ENCODE assay signal across 8 mouse cellular contexts in genomic region chr7:82504101-82504500, GRCm38 (mm10).
DNase-seq lines count a peak whose midpoint lies in the region; ATAC-seq and TF ChIP-seq lines count a peak whose summit lies in the region.

No protein-coding gene starts in this region.

- DNase-seq in urinary bladder, postnatal 14 days (ENCODE audit: low spot score) = peak; percentile 54
- DNase-seq in urinary bladder, postnatal 10 days (ENCODE audit: low spot score) = no peak
- peak; percentile 65 to 75 for DNase-seq in cerebellum, postnatal 25 days
- DNase-seq in frontal cortex, postnatal 36 days (ENCODE audit: low spot score in 2 of 2) = peak; percentile 57 to 71
- DNase-seq in liver, adult 2 months (ENCODE audit: extremely low read depth, low read depth, low spot score) = peak; percentile 10

- no peaks in the 10 kb centered on the region for H3K27me3 ChIP-seq in kidney, embryonic 16.5 days (ENCODE audit: insufficient read depth, low read length)
- H3K27me3 ChIP-seq in liver, adult 2 months (ENCODE audit: control insufficient read depth, insufficient read depth, low read length) = no peaks in the 10 kb centered on the region

- 32% methylated on average over 4 of the region's 4 CpGs for WGBS in kidney, embryonic 16.5 days
- 26% methylated on average over 4 of the region's 4 CpGs for WGBS in liver, adult 2 months
- 25% methylated on average over 4 of the region's 4 CpGs for WGBS in olfactory bulb, adult 2 months

- no peak overlapping the region for H3K9ac ChIP-seq in kidney, embryonic 16.5 days (replicated peaks; ENCODE audit: low read length)
- no peak overlapping the region for H3K9ac ChIP-seq in liver, adult 2 months (ENCODE audit: low read depth, low read length)

- H3K4me2 ChIP-seq in kidney, embryonic 16.5 days (replicated peaks; ENCODE audit: low read depth, low read length) = no peak overlapping the region

- no peaks in the 10 kb centered on the region for H3K9me3 ChIP-seq in kidney, embryonic 16.5 days (ENCODE audit: low read length)

- H3K27ac ChIP-seq in kidney, embryonic 16.5 days (ENCODE audit: low read length) = no peak overlapping the region
- H3K27ac ChIP-seq in liver, adult 2 months (replicated peaks; ENCODE audit: insufficient read depth, low read depth, low read length) = no peak overlapping the region
- H3K27ac ChIP-seq in olfactory bulb, adult 2 months (ENCODE audit: insufficient read depth, low read depth, low read length) = no peak overlapping the region

- TF ChIP-seq CTCF in liver, adult 2 months (IDR thresholded peaks at IDR 0.05; ENCODE audit: low read depth, low read length) = peak; percentile 59
- 0 out of 2 replicates have a peak, but pooled peaks have one; percentile 18 for TF ChIP-seq CTCF in olfactory bulb, adult 2 months (IDR thresholded peaks at IDR 0.05; ENCODE audit: insufficient read depth, low read depth, low read length)

- H3K36me3 ChIP-seq in kidney, embryonic 16.5 days (ENCODE audit: insufficient read depth, low read length) = no peaks in the 10 kb centered on the region
- no peaks in the 10 kb centered on the region for H3K36me3 ChIP-seq in liver, adult 2 months (ENCODE audit: control insufficient read depth, insufficient read depth, low read length)

- H3K4me3 ChIP-seq in kidney, embryonic 16.5 days (ENCODE audit: low read length) = no peak overlapping the region
- H3K4me3 ChIP-seq in liver, adult 2 months (ENCODE audit: insufficient read depth, low read depth, low read length) = no peak overlapping the region
- no peak overlapping the region for H3K4me3 ChIP-seq in olfactory bulb, adult 2 months (ENCODE audit: insufficient read depth, low read depth, low read length)

- no peaks in the 10 kb centered on the region for H3K79me2 ChIP-seq in liver, adult 2 months (ENCODE audit: control insufficient read depth, insufficient read depth, low read length)

- ATAC-seq in kidney, embryonic 16.5 days (ENCODE audit: low FRiP score, low TSS enrichment) = peak; percentile 61; the same call in 1 of the 2 replicates
- ATAC-seq in inflammation-experienced regulatory T-cells, adult 6 months = no peak

- no peak for TF ChIP-seq POLR2A in liver, adult 2 months (IDR thresholded peaks at IDR 0.05; ENCODE audit: extremely low read depth, insufficient read depth, low read length)
- no peak for TF ChIP-seq POLR2A in olfactory bulb, adult 2 months (IDR thresholded peaks at IDR 0.05; ENCODE audit: insufficient read depth, low read depth, low read length)

- H3K4me1 ChIP-seq in kidney, embryonic 16.5 days (ENCODE audit: insufficient read depth, low read length) = no peaks in the 10 kb centered on the region
- H3K4me1 ChIP-seq in liver, adult 2 months (ENCODE audit: control insufficient read depth, insufficient read depth, low read length) = no peaks in the 10 kb centered on the region
- H3K4me1 ChIP-seq in olfactory bulb, adult 2 months (ENCODE audit: control insufficient read depth, insufficient read depth, low read length) = no peaks in the 10 kb centered on the region
